Mouse (Mus musculus) gastrocnemius, postnatal 4 days (tissue): ENCODE data around the gene Ccdc187. TPM values are rescaled to one million over a fixed set of nuclear protein-coding genes. Genes with fewer than 3 reads are reported as not detected.

Source experiments
- DNase-seq, 2 experiments: peaks; one replicate each; pipeline ENCODE4 v3.0.0; 2021 to 2022; ENCODE audit warnings: low spot score in 2 of 2, mixed read lengths in 2 of 2
- long read RNA-seq, 2 experiments: library from polyadenylated mRNA; stranded (forward); transcript quantifications; one replicate each; pipeline ENCODE4 v2.0.0; 2021
- total RNA-seq, 2 experiments: library from RNA; stranded (reverse); gene quantifications; 2 replicates each; pipeline ENCODE4 v1.2.3; 2021

Gene Ccdc187
- total RNA-seq: under 1 TPM; 0.10 to 0.15 TPM
- long read RNA-seq, experiment 1: 0 reads
- long read RNA-seq, experiment 2: 0 reads

DNA sequence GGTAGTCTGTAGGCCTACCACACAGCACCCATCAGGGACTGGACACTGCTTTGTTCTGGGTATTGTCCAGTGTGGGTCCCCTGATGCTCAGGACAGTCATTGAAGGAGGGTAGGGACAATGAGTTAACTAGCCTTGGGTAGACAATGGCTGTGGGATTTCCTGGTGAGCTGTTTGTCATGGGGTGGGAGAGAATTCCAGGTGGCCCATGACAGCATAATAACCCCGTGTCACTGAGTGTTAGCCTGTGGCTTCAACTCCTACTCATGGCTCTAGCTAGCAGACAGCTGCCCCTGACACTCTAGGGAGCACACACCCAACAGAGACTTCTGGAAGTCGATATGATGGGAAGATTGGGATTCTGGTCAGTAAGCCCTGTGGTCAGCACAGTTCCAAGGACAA, at the start of gene Ccdc187:
Ccdc187 (minus strand) TSS at position 101 of the 400 bp plus-strand sequence.
- no peak for DNase-seq

- no peak for DNase-seq
Measured at GRCm38 (mm10) chr2:26342609-26343490, 48.5 kb upstream of the Ccdc187 start.

GRCm38 (mm10) chr2:26342044-26342443, 47.7 kb upstream of the Ccdc187 start:
- peak in 1 of 2 experiments; percentile 68 for DNase-seq

GRCm38 (mm10) chr2:26341510-26341981, 47.2 kb upstream of the Ccdc187 start:
- no peak for DNase-seq

DNA sequence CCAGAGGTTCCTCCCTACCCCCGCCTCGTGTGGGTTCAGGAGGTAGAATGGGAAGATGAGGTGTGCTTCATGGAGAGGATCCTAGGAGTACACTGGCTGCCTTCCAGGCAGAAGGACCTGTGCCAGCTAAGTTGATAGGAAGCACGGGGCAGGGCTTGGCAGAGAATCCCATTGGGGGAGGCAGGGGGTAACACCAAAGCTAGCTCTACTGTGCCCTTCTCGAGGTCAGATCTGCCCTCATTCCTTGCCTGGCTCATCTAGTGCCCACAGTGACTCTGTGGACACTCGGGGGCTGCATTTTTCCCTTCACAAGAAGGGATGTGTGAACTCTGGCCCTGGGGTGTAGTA, 44.8 kb upstream of the Ccdc187 start:
- no peak for DNase-seq

DNA sequence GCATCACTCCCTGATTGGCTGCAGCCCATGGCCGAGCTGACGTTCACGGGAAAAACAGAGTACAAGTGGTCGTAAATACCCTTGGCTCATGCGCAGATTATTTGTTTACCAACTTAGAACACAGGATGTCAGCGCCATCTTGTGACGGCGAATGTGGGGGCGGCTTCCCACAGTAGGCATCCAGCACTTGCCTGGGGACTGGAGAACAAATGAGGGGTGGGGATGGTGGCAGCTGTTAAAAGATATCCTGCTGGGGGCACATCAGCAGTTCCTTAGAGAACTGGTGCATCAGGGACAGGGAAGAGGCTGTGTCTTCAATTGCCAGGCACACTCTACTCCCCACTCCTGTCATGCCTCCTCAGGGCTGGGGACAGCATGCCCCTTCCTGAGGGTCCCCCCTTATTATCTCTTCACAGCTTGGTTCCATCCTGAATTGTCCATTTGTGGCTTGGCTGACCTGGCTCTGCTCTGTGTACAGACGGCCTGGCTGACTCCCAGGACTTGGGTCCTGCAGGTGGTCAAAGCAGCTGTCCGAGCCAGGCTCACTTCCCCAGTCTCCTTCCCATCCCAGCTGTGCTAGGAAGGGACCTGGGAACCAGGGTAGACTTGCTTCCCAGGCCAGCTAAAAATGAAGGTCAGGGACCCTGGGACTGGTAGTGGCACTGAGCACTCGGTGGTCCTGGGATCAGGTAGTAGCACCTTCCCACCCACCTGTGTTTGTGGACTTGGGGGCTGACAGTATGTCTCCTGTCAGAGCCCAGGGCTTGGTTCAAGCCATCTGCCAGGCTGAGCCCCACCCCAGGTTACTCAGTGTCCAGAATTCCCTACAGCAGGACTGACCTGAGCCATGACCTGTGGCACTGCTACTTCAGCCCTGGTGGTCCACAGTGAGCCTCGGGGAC, 44.2 kb upstream of the Ccdc187 start:
- DNase-seq: no peak

DNA sequence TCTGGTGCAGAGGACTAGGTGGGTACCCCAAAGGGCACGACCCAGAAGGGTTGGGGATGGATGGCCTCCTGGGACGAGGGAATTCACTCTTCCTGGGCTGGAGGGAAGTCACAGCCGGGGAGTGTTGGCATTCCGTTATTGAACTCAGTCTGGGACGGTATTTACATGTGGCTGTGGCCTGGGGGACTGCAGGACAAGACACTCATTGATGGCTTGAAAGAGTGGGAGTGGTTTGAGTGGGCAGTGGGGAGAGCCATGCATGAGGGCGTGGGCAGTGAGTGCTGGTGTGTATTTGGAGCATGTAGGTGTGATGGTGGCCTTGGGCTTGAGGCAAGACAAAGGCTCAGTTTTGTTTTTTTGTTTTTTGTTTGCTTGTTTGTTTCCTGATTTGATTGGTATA, 36.3 kb upstream of the Ccdc187 start:
- no peak for DNase-seq

DNA sequence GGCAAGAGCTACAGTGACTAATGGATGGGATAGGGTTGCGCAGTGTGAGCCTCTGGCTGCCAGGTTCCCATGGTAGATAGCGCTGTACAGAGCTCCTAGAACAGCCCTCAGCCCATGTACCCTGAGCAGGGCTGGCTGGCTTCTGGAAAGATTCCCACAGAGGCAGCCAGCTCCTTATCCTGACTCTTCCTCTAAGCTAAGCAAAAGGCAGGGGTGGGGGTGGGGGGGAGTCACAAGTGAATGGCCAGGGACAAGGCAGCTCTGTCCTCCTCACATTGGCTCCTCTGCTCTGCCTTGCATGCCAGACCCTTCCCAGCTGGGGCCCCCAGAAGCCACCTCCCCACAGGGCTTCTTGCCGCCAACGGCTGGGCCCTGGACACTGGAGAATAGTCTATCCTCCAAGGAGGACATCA, 35.7 kb upstream of the Ccdc187 start:
- no peak for DNase-seq

DNA sequence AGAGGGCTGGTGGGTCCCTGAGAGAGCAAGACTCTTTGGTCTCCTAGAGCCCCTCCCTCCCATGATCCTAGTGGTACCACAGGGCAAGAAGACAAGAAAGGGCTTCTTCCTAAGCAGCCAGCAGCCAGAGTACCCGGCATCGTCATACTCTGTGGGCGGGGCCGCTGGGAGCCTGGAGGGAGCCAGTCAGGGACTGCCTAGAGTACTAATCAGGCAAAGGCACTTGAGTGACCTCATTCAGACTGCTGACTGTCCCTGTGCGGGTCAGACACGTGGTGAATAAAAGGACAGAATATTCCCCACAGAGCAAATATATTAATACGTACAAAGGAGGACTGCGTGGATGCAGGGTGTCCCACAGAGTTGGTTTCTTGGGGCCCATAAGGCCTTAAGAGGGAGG, 35.0 kb upstream of the Ccdc187 start:
- no peak for DNase-seq

GRCm38 (mm10) chr2:26327852-26328251, 33.5 kb upstream of the Ccdc187 start:
- DNase-seq: no peak

DNA sequence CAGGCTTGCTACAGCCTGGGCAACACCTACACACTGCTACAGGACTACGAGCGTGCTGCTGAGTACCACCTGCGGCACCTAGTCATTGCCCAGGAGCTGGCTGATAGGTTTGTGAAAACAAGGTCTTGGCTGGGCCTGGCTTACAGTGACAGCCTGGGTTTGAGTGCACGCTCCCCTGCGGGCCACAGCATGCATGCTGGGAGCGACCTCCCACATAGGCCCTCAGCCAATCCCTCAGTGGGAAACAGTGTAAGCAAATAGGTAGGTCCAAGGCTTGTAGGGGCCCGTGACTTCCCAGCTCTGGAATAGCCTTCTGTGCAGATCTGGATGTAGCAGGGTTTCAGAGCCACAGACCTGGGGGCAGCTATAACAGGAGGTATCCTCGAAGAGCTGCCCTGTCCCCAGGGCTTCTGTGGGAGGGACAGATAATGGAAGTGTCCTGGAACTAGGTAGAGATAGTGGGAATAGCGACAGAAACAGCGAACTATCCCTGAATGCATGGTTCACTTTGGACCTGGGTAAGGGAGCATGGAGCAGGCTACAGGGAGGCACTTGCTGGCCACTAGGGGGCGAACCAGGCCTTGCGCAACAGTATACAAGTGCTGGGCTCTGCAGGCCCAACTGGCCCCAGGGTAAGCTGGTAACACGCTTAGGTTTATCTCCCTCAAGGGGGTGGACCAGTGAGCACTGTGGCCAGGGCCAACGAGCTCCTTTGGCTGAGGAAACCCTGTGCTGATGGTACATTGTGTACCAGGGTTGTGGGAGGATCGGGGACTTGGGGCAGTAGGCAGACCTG, 31.2 kb upstream of the Ccdc187 start:
- DNase-seq: peak in 1 of 2 experiments; percentile 68

- DNase-seq: no peak
Measured at GRCm38 (mm10) chr2:26324917-26325316, 30.6 kb upstream of the Ccdc187 start.

- DNase-seq: no peak
Measured at GRCm38 (mm10) chr2:26323589-26324325, 29.4 kb upstream of the Ccdc187 start.

DNA sequence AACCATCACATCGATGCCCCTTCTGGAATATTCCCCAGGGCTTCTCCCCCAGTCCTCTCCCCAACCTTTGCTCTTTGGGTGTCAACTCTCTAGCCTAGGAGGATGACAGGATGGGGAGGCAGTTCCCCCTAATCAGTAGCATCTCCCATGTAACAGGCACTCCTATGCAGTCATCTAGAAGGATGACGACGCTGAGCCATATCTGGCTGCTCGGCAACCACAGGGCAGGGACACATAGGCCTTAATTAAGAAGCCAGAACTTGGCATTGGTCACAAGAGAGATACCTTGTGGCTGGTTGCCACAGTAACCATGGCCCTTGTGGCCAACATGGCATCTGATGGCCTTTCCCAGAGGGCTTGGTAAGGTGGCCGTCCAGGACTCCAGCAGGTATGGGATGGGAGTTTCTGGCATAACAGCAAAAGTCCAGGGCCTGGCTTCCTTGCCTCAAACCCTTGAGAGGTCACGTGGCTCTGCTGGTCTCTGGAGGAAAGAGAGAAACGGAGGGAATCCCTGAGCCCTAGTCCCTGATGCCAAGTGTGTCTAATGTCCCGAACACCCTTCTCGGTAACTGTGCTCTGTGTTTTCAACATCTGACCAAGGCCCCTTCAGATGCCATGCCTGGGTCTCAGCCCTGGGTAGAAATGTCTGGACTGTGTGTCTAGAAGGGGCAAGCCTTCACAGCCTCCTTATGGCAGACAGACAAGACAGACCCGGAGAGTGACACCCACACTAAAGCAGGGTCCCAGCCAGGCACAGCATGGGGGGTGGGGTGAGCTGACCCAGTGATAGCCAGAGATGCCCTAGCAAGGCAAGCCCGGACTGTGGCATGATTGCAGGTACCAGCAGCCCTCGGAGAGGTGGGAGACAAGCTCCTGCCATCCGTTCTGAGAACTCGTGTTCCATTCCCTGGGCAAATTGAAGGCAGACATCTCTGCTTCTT, 26.2 kb upstream of the Ccdc187 start:
- no peak for DNase-seq

- no peak for DNase-seq
Measured at GRCm38 (mm10) chr2:26319519-26320244, 25.3 kb upstream of the Ccdc187 start.

GRCm38 (mm10) chr2:26319109-26319508, 24.8 kb upstream of the Ccdc187 start:
- no peak for DNase-seq

DNA sequence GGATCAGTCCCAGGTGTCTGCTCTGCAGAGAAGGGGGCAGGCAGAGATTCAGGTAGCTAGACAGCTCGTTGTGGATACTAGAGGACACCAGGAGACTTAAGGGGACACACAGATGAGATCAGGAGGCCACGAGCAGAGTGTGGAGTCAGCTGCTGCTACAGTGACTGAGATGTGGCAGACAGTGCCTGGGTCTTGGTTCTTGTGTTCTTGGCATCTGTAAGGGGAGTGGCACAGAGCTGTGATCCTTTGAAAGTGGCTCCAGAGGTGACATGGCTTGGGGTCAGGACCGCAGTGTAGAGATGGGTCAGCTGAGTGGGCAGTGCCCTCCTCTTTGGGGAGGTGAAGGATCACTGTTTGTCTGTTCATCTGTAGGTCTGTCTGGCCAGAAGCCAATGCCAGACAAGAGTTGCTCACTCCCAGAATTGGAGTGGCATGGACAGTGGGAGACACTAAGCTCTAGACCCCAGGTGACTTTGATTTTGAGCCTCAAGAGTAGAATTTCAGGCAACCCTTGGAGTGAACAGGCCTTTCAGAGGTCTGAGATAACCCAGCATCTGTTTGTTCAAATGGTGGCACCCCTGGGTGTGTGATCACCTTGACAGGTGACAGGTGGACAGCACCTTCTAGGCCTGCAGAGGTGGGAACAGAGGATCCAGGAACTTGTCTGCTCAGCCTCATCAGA, 23.8 kb upstream of the Ccdc187 start:
- DNase-seq: no peak

GRCm38 (mm10) chr2:26317371-26317770, 23.0 kb upstream of the Ccdc187 start:
- no peak for DNase-seq
